Mouse (Mus musculus) limb, embryonic 14.5 days (tissue): ENCODE data around the gene Gm1673. TPM values are rescaled to one million over a fixed set of nuclear protein-coding genes. Genes with fewer than 3 reads are reported as not detected.

Experiments used
- ATAC-seq: fragments of 200-750 bp; cut with Nextera tagmentation; 2 replicates; pipeline ENCODE4 v1.8.0; 2017; ENCODE audit warnings: low read depth, moderate number of reproducible peaks, moderate TSS enrichment; ENCODE audit not compliant: low FRiP score
- DNase-seq: peaks from one replicate; pipeline ENCODE4 v3.0.0-alpha.2; 2015; ENCODE audit warnings: low spot score
- H3K27ac ChIP-seq: fragments of 300-500 bp; sonication (generic); replicated peaks from 2 replicates; pipeline ENCODE4 v1.5.1; 2014; ENCODE audit warnings: low read depth, mild to moderate bottlenecking, low read length, moderate library complexity, mixed read lengths
- H3K27me3 ChIP-seq: fragments of 300-500 bp; sonication (generic); 2 replicates; pipeline ENCODE4 v1.6.1; 2014; ENCODE audit warnings: low read length, mixed read lengths; ENCODE audit not compliant: control insufficient read depth, insufficient read depth
- H3K36me3 ChIP-seq: fragments of 300-500 bp; sonication (generic); 2 replicates; pipeline ENCODE4 v1.6.1; 2014; ENCODE audit warnings: mild to moderate bottlenecking, low read length, moderate library complexity, mixed read lengths; ENCODE audit not compliant: control insufficient read depth, insufficient read depth
- H3K4me1 ChIP-seq: fragments of 300-500 bp; sonication (generic); 2 replicates; pipeline ENCODE4 v1.6.1; 2014; ENCODE audit warnings: antibody characterized with exemption, low read length, mixed read lengths; ENCODE audit not compliant: control insufficient read depth, insufficient read depth
- H3K4me2 ChIP-seq: fragments of 300-500 bp; sonication (generic); replicated peaks from 2 replicates; pipeline ENCODE4 v1.6.1; 2014; ENCODE audit warnings: low read depth, mild to moderate bottlenecking, low read length, moderate library complexity; ENCODE audit not compliant: severe bottlenecking
- H3K4me3 ChIP-seq: fragments of 300-500 bp; sonication (generic); replicated peaks from 2 replicates; pipeline ENCODE4 v1.5.1; 2014; ENCODE audit warnings: low read length
- H3K9ac ChIP-seq: fragments of 300-500 bp; sonication (generic); 2 replicates; pipeline ENCODE4 v1.6.1; 2014; ENCODE audit warnings: mild to moderate bottlenecking, low read depth, low read length, moderate library complexity; ENCODE audit not compliant: severe bottlenecking
- H3K9me3 ChIP-seq: fragments of 300-500 bp; sonication (generic); 2 replicates; pipeline ENCODE4 v1.6.1; 2016; ENCODE audit warnings: low read length; ENCODE audit not compliant: control insufficient read depth
- POLR2A ChIP-seq: fragments of 200-500 bp; IDR thresholded peaks from 2 replicates; pipeline ENCODE4 v1.8.0; 2012; ENCODE audit warnings: inconsistent platforms, mild to moderate bottlenecking, moderate library complexity, borderline replicate concordance; ENCODE audit not compliant: insufficient read depth, insufficient read length; ENCODE audit errors: extremely low read depth
- WGBS: fragments of 180-500 bp; shearing (Covaris S2); extraction: QIAGEN DNeasy Blood & Tissue Kit; methylation state at CpG from one replicate; pipeline ENCODE4 v1.1.7; 2014; 5-methylcytosine and 5-hydroxymethylcytosine counted together
- polyA plus RNA-seq, 2 experiments: library from polyadenylated mRNA; depleted of rRNA in 1 of 2; stranded (reverse) in 1 of 2; unstranded in 1 of 2; fragments of >200 nt; fragmentation: Nextera tagmentation in 1 of 2; extraction: Ambion mirVana in 1 of 2; gene quantifications; 2 replicates each; pipeline versions ENCODE4 v1.2.1 to v1.2.3; 2012 to 2014

The Gm1673 gene
- polyA plus RNA-seq, 2 experiments = 85.0 to 114 TPM

GRCm38 (mm10) chr5:34002636-34003035 is 19.4 kb downstream of the Gm1673 start:
- ATAC-seq (no peak), DNase-seq (no peak)
- Histone ChIP-seq H3K9ac (no peak overlapping the region), H3K9me3 (no peaks in the 10 kb centered on the region), H3K27ac (no peak overlapping the region), H3K4me1 (no peaks in the 10 kb centered on the region), H3K4me3 (no peak overlapping the region), H3K4me2 (no peak overlapping the region), H3K36me3 (no peaks in the 10 kb centered on the region), H3K27me3 (peaks cover 20% of the 10 kb centered on the region)
- 79% methylated on average over 4 of the region's 4 CpGs for WGBS
- no peak for TF ChIP-seq POLR2A

- no peak overlapping the region for H3K4me3 ChIP-seq
- H3K36me3 ChIP-seq = no peaks in the 10 kb centered on the region
- DNase-seq (no peak), ATAC-seq (no peak)
- no peak overlapping the region for H3K9ac ChIP-seq
- H3K27ac ChIP-seq = no peak overlapping the region
- 0 out of 2 replicates have a peak, but pooled peaks cover under 1% of the 10 kb centered on the region for H3K27me3 ChIP-seq
- no peaks in the 10 kb centered on the region for H3K9me3 ChIP-seq
- no peak for TF ChIP-seq POLR2A
- H3K4me2 ChIP-seq = no peak overlapping the region
- 79% methylated on average over 5 of the region's 5 CpGs for WGBS
- no peaks in the 10 kb centered on the region for H3K4me1 ChIP-seq
Measured at GRCm38 (mm10) chr5:34004618-34005017, 21.4 kb downstream of the Gm1673 start.

- Histone ChIP-seq H3K36me3 (no peaks in the 10 kb centered on the region), H3K9me3 (no peaks in the 10 kb centered on the region), H3K4me3 (no peak overlapping the region), H3K4me1 (no peaks in the 10 kb centered on the region), H3K27me3 (no peaks in the 10 kb centered on the region), H3K9ac (no peak overlapping the region), H3K4me2 (no peak overlapping the region), H3K27ac (no peak overlapping the region)
- no peak for TF ChIP-seq POLR2A
- DNase-seq (no peak), ATAC-seq (no peak)
- 87% methylated on average over 4 of the region's 4 CpGs for WGBS
Measured at GRCm38 (mm10) chr5:34006832-34007231, 23.6 kb downstream of the Gm1673 start.

GRCm38 (mm10) chr5:34007392-34007941 is 24.2 kb downstream of the Gm1673 start:
- WGBS = 88% methylated on average over 4 of the region's 4 CpGs
- no peaks in the 10 kb centered on the region for H3K4me1 ChIP-seq

GRCm38 (mm10) chr5:34014652-34015051 is 31.4 kb downstream of the Gm1673 start:
- no peak overlapping the region for H3K4me2 ChIP-seq
- H3K27me3 ChIP-seq = no peaks in the 10 kb centered on the region
- 64% methylated on average over 1 of the region's 1 CpGs for WGBS
- no peaks in the 10 kb centered on the region for H3K4me1 ChIP-seq
- no peaks in the 10 kb centered on the region for H3K9me3 ChIP-seq
- ATAC-seq (no peak), DNase-seq (no peak)
- no peaks in the 10 kb centered on the region for H3K36me3 ChIP-seq
- no peak for TF ChIP-seq POLR2A
- no peak overlapping the region for H3K4me3 ChIP-seq
- H3K9ac ChIP-seq = no peak overlapping the region
- no peak overlapping the region for H3K27ac ChIP-seq

More at GRCm38 (mm10) chr5:34007392-34007941, 24.2 kb downstream of the Gm1673 start:
- ATAC-seq (no peak), DNase-seq (no peak)
- TF ChIP-seq POLR2A = no peak
- Histone ChIP-seq H3K9me3 (no peaks in the 10 kb centered on the region), H3K4me2 (no peak overlapping the region), H3K9ac (no peak overlapping the region), H3K27ac (no peak overlapping the region), H3K36me3 (no peaks in the 10 kb centered on the region), H3K27me3 (no peaks in the 10 kb centered on the region), H3K4me3 (no peak overlapping the region)
